Mouse (Mus musculus): ENCODE measurements around the gene Lamb3. TPM values are rescaled to one million over a fixed set of nuclear protein-coding genes. Genes with fewer than 3 reads are reported as not detected.
"Not testable (repeated sequence)": the region's sequence is repeated elsewhere in the genome, so short reads cannot be mapped to it uniquely, and the experiment has no call there.

Lamb3 gene
- polyA plus RNA-seq, 1 experiment from 2014 or later = 0.97 TPM

GRCm38 (mm10) chr1:193279492-193279891 is 72.0 kb downstream of the Lamb3 start:
- Histone ChIP-seq H3K9me3 (replicated peaks; ENCODE audit: control insufficient read depth, low read length) (no peaks in the 10 kb centered on the region), H3K36me3 (replicated peaks; ENCODE audit: control insufficient read depth, insufficient read depth, low read depth, low read length) (no peaks in the 10 kb centered on the region), H3K4me1 (ENCODE audit: control insufficient read depth, insufficient read depth, low read length) (no peaks in the 10 kb centered on the region), H3K4me2 (ENCODE audit: low read depth, low read length) (no peak overlapping the region), H3K27ac (replicated peaks; ENCODE audit: low read depth, low read length) (no peak overlapping the region), H3K9ac (replicated peaks; ENCODE audit: low read length) (no peak overlapping the region), H3K27me3 (ENCODE audit: control insufficient read depth, insufficient read depth, low read length) (no peaks in the 10 kb centered on the region), H3K4me3 (ENCODE audit: low read depth, low read length) (no peak overlapping the region)
- DNase-seq (ENCODE audit: low spot score) = no peak
- 82% methylated on average over 4 of the region's 4 CpGs for WGBS
- no peak for ATAC-seq (replicated peaks; ENCODE audit: insufficient number of reproducible peaks, low FRiP score, low TSS enrichment, low read depth)

DNA sequence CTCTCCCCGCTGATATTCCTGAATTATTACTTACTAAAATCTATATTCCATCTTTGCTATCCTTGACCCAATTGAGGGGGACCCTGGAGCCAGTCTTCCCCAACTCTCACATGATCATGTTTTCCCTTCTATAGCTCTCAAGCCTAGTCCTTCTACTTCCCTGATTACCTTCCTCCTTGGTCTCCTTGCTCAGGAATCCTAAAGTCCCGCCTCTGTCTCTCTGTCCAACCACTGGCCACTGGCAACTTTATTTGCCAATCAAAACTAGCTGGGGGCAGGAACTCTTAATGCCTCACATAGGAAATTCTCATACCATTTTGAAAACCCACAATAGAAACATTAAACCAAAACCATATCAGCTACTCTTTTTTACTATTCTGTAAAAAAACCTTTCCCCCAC is 73.8 kb downstream of the Lamb3 start:
- H3K9ac ChIP-seq (replicated peaks; ENCODE audit: low read length) = no peak overlapping the region
- WGBS = 92% methylated on average over 2 of the region's 2 CpGs
- ATAC-seq (replicated peaks; ENCODE audit: insufficient number of reproducible peaks, low FRiP score, low TSS enrichment, low read depth) = no peak
- no peaks in the 10 kb centered on the region for H3K36me3 ChIP-seq (replicated peaks; ENCODE audit: control insufficient read depth, insufficient read depth, low read depth, low read length)
- no peaks in the 10 kb centered on the region for H3K9me3 ChIP-seq (replicated peaks; ENCODE audit: control insufficient read depth, low read length)
- H3K4me1 ChIP-seq (ENCODE audit: control insufficient read depth, insufficient read depth, low read length) = no peaks in the 10 kb centered on the region
- H3K27ac ChIP-seq (replicated peaks; ENCODE audit: low read depth, low read length) = no peak overlapping the region
- H3K4me3 ChIP-seq (ENCODE audit: low read depth, low read length) = no peak overlapping the region
- H3K27me3 ChIP-seq (ENCODE audit: control insufficient read depth, insufficient read depth, low read length) = no peaks in the 10 kb centered on the region
- no peak overlapping the region for H3K4me2 ChIP-seq (ENCODE audit: low read depth, low read length)
- no peak for DNase-seq (ENCODE audit: low spot score)

- H3K4me3 ChIP-seq (ENCODE audit: low read depth, low read length) = no peak overlapping the region
- H3K27me3 ChIP-seq (ENCODE audit: control insufficient read depth, insufficient read depth, low read length) = no peaks in the 10 kb centered on the region
- H3K4me1 ChIP-seq (ENCODE audit: control insufficient read depth, insufficient read depth, low read length) = no peaks in the 10 kb centered on the region
- no peak overlapping the region for H3K9ac ChIP-seq (replicated peaks; ENCODE audit: low read length)
- no peaks in the 10 kb centered on the region for H3K36me3 ChIP-seq (replicated peaks; ENCODE audit: control insufficient read depth, insufficient read depth, low read depth, low read length)
- no peaks in the 10 kb centered on the region for H3K9me3 ChIP-seq (replicated peaks; ENCODE audit: control insufficient read depth, low read length)
- DNase-seq (ENCODE audit: low spot score) (no peak), ATAC-seq (replicated peaks; ENCODE audit: insufficient number of reproducible peaks, low FRiP score, low TSS enrichment, low read depth) (no peak; the same call in 1 of the 2 replicates)
- no peak overlapping the region for H3K27ac ChIP-seq (replicated peaks; ENCODE audit: low read depth, low read length)
- H3K4me2 ChIP-seq (ENCODE audit: low read depth, low read length) = no peak overlapping the region
- 86% methylated on average over 7 of the region's 7 CpGs for WGBS
These were observed 76.8 kb downstream of the Lamb3 start for GRCm38 (mm10) chr1:193284228-193284779.

DNA sequence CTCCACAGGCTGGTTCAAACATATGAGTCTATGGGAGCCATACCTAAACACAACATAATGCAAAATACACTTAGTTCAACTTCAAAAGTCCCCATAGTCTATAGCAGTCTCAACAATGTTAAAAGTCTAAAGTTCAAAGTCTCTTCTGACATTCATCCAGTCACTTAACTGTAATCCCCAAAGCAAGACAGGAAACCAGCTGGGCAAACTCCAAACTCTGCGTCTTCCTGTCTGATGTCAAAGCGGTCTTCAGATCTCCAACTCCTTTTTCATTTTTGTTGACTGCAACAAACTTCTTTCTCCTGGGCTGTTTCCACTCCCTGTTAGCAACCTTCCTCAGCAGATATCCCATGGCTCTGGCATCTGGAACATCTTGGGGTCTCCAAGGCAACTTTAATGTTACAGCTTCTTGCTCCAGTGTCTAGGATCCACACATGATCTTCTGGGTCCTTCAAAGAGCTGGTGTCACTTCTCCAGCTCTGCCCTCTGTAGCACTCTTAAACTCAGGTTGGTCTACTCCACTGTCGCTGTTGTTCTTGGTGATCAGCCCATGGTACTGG is 78.3 kb downstream of the Lamb3 start:
- not testable (repeated sequence) for H3K4me1 ChIP-seq (ENCODE audit: control insufficient read depth, insufficient read depth, low read length); H3K36me3 ChIP-seq (replicated peaks; ENCODE audit: control insufficient read depth, insufficient read depth, low read depth, low read length); H3K9ac ChIP-seq (replicated peaks; ENCODE audit: low read length); H3K27me3 ChIP-seq (ENCODE audit: control insufficient read depth, insufficient read depth, low read length); DNase-seq (ENCODE audit: low spot score); H3K4me3 ChIP-seq (ENCODE audit: low read depth, low read length); ATAC-seq (replicated peaks; ENCODE audit: insufficient number of reproducible peaks, low FRiP score, low TSS enrichment, low read depth); H3K9me3 ChIP-seq (replicated peaks; ENCODE audit: control insufficient read depth, low read length); H3K4me2 ChIP-seq (ENCODE audit: low read depth, low read length); H3K27ac ChIP-seq (replicated peaks; ENCODE audit: low read depth, low read length)
- WGBS = 93% methylated on average over 3 of the region's 3 CpGs

GRCm38 (mm10) chr1:193287578-193287977 is 80.1 kb downstream of the Lamb3 start:
- no peak for DNase-seq (ENCODE audit: low spot score)

DNA sequence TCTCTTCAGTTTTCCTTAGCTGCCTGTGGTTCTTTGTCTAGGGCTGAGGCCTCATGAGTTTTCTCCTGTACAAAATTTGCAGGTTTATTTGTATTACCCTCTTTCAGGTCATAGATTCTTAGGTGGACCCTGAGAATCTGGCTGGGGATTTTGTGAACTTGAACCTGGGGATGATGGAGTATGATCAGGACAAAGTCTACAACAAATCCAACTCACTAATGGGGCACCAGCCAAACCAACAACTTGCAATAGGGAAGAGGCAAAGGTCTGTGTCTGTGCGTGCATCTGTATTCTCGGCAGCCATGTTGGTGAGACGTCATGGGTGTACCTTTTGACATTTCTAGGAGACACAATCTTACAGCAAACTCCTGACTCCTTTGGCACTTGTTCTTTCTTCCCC is 81.6 kb downstream of the Lamb3 start:
- H3K4me3 ChIP-seq (ENCODE audit: low read depth, low read length) = no peak overlapping the region
- no peak for ATAC-seq (replicated peaks; ENCODE audit: insufficient number of reproducible peaks, low FRiP score, low TSS enrichment, low read depth)

More at GRCm38 (mm10) chr1:193287578-193287977, 80.1 kb downstream of the Lamb3 start:
- Histone ChIP-seq H3K9me3 (replicated peaks; ENCODE audit: control insufficient read depth, low read length) (no peaks in the 10 kb centered on the region), H3K36me3 (replicated peaks; ENCODE audit: control insufficient read depth, insufficient read depth, low read depth, low read length) (no peaks in the 10 kb centered on the region), H3K4me3 (ENCODE audit: low read depth, low read length) (no peak overlapping the region), H3K27me3 (ENCODE audit: control insufficient read depth, insufficient read depth, low read length) (no peaks in the 10 kb centered on the region), H3K27ac (replicated peaks; ENCODE audit: low read depth, low read length) (no peak overlapping the region), H3K4me1 (ENCODE audit: control insufficient read depth, insufficient read depth, low read length) (no peaks in the 10 kb centered on the region), H3K9ac (replicated peaks; ENCODE audit: low read length) (no peak overlapping the region), H3K4me2 (ENCODE audit: low read depth, low read length) (no peak overlapping the region)
- no peak for ATAC-seq (replicated peaks; ENCODE audit: insufficient number of reproducible peaks, low FRiP score, low TSS enrichment, low read depth)
- 90% methylated on average over 2 of the region's 2 CpGs for WGBS

GRCm38 (mm10) chr1:193289914-193290313 is 82.4 kb downstream of the Lamb3 start:
- Histone ChIP-seq H3K4me2 (ENCODE audit: low read depth, low read length) (no peak overlapping the region), H3K9ac (replicated peaks; ENCODE audit: low read length) (no peak overlapping the region), H3K27me3 (ENCODE audit: control insufficient read depth, insufficient read depth, low read length) (no peaks in the 10 kb centered on the region), H3K4me3 (ENCODE audit: low read depth, low read length) (no peak overlapping the region), H3K9me3 (replicated peaks; ENCODE audit: control insufficient read depth, low read length) (no peaks in the 10 kb centered on the region), H3K27ac (replicated peaks; ENCODE audit: low read depth, low read length) (no peak overlapping the region), H3K36me3 (replicated peaks; ENCODE audit: control insufficient read depth, insufficient read depth, low read depth, low read length) (no peaks in the 10 kb centered on the region), H3K4me1 (ENCODE audit: control insufficient read depth, insufficient read depth, low read length) (no peaks in the 10 kb centered on the region)
- ATAC-seq (replicated peaks; ENCODE audit: insufficient number of reproducible peaks, low FRiP score, low TSS enrichment, low read depth) = no peak
- WGBS = 83% methylated on average over 5 of the region's 5 CpGs
- DNase-seq (ENCODE audit: low spot score) = no peak

More for the DNA sequence above, 81.6 kb downstream of the Lamb3 start:
- no peaks in the 10 kb centered on the region for H3K36me3 ChIP-seq (replicated peaks; ENCODE audit: control insufficient read depth, insufficient read depth, low read depth, low read length)
- no peak overlapping the region for H3K27ac ChIP-seq (replicated peaks; ENCODE audit: low read depth, low read length)
- no peak for DNase-seq (ENCODE audit: low spot score)
- H3K27me3 ChIP-seq (ENCODE audit: control insufficient read depth, insufficient read depth, low read length) = no peaks in the 10 kb centered on the region
- no peaks in the 10 kb centered on the region for H3K4me1 ChIP-seq (ENCODE audit: control insufficient read depth, insufficient read depth, low read length)
- H3K9me3 ChIP-seq (replicated peaks; ENCODE audit: control insufficient read depth, low read length) = no peaks in the 10 kb centered on the region
- 85% methylated on average over 3 of the region's 3 CpGs for WGBS
- no peak overlapping the region for H3K9ac ChIP-seq (replicated peaks; ENCODE audit: low read length)
- H3K4me2 ChIP-seq (ENCODE audit: low read depth, low read length) = no peak overlapping the region

DNA sequence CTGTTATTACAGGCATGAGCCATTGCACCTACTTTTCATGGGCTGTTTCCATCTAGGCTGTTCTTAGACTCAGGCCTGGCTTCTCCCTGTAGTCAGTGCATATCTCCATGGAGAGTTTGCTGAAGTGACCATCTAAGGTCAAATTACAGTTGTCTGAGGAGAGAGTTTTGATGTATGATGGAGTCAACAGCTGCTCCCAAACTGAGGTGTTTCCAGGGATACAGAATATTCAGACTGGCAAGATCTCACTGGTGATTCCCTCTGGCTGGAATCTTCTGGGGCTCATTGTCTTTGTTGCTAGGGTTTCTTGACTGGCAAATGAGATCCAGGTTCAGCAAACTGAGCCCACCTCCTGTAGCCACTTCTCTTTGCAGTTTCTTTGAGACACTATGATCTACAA is 83.2 kb downstream of the Lamb3 start:
- H3K27ac ChIP-seq (replicated peaks; ENCODE audit: low read depth, low read length) = no peak overlapping the region

More for the DNA sequence above, 83.2 kb downstream of the Lamb3 start:
- H3K9me3 ChIP-seq (replicated peaks; ENCODE audit: control insufficient read depth, low read length) = no peaks in the 10 kb centered on the region
- no peak overlapping the region for H3K9ac ChIP-seq (replicated peaks; ENCODE audit: low read length)
- no peaks in the 10 kb centered on the region for H3K36me3 ChIP-seq (replicated peaks; ENCODE audit: control insufficient read depth, insufficient read depth, low read depth, low read length)
- no peak for ATAC-seq (replicated peaks; ENCODE audit: insufficient number of reproducible peaks, low FRiP score, low TSS enrichment, low read depth)
- no peak for DNase-seq (ENCODE audit: low spot score)
- no peak overlapping the region for H3K4me3 ChIP-seq (ENCODE audit: low read depth, low read length)
- no peaks in the 10 kb centered on the region for H3K4me1 ChIP-seq (ENCODE audit: control insufficient read depth, insufficient read depth, low read length)
- no peaks in the 10 kb centered on the region for H3K27me3 ChIP-seq (ENCODE audit: control insufficient read depth, insufficient read depth, low read length)
- H3K4me2 ChIP-seq (ENCODE audit: low read depth, low read length) = no peak overlapping the region

Data from embryonic facial prominence, embryonic 11.5 days (tissue).